Mouse (Mus musculus): ENCODE results near the gene Kpna4.

GRCm38 (mm10) chr3:69160429-69160828 lies 33.5 kb upstream of the Kpna4 start:
- TF ChIP-seq CTCF (IDR thresholded peaks at IDR 0.05; ENCODE audit: low read depth, low read length) (no peak), POLR2AphosphoS5 (IDR thresholded peaks at IDR 0.05; ENCODE audit: insufficient replicate concordance, low read depth, low read length) (no peak), TAL1 (conservative IDR thresholded peaks at IDR 0.05; ENCODE audit: low read depth, low read length) (no peak), GATA1 (IDR thresholded peaks at IDR 0.05; ENCODE audit: borderline replicate concordance, low read length) (no peak), GATA2 (IDR thresholded peaks at IDR 0.05; ENCODE audit: borderline replicate concordance, low read depth, low read length) (no peak)

Data from G1E (cell line).